Mouse (Mus musculus) heart, adult 11 months (tissue): ENCODE data around the gene Cdh26.

Experiments used
- DNase-seq: peaks from one replicate; pipeline ENCODE4 v3.0.0; 2022

Gene Cdh26

DNA sequence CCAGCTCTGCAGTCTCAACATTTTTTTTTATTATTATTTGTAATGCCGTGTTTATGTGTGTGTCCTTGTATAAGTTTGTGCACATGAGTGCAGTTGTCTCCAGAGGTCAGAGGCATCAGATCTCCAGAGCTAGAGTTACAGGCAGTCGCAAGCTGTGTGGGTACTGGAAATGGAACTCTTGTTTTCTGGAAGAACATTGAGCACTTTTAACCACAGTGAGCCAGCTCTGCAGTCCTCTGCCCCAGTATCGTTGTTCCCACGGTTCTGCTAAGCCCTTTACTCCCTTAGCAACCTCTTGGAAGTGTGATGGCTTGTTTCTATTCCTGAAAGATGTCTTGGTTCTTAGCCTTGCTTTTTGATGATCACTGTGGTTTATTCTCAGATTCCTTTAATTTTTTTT lies 19.1 kb downstream of the Cdh26 start:
- DNase-seq, result peak; percentile 76

DNA sequence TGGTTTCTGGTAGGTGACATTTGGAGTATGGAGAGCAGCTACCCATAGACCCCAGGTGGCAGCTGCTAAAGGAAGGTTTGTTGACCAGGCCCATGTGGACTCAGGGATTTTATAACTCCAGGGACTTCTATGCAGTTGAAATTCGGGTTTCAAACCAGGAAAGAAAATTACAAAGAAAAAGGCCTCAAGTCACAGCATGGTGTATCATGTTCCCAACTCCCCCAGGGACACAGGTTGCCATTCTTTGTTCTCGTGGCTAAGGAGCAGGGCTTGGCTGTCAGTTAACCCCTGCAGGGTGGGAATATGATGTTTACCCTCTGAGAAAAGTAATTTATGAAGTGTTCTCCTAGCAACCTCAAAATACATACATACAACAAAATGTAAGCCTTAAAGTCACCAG lies 19.9 kb downstream of the Cdh26 start:
- no peak for DNase-seq

DNA sequence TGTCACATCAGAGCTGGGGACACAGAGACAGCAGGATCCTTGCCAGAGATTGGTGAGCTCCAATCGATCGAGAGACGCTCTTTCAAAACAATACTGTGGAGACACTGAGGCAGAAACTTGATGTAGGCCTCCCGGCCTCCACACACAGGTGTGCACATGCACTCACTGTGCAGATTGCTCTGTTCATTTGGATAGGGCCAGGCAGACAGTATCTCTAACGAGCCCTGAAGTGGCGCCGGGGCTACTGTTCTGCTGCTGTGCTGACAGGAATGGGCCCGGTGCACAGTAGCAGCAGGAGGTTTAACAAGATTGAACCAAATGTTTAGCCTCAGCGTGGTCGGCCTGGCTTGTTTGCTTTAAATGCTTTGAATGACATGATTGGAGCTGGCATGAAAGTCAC lies 20.6 kb downstream of the Cdh26 start:
- peak; percentile 78 for DNase-seq

DNA sequence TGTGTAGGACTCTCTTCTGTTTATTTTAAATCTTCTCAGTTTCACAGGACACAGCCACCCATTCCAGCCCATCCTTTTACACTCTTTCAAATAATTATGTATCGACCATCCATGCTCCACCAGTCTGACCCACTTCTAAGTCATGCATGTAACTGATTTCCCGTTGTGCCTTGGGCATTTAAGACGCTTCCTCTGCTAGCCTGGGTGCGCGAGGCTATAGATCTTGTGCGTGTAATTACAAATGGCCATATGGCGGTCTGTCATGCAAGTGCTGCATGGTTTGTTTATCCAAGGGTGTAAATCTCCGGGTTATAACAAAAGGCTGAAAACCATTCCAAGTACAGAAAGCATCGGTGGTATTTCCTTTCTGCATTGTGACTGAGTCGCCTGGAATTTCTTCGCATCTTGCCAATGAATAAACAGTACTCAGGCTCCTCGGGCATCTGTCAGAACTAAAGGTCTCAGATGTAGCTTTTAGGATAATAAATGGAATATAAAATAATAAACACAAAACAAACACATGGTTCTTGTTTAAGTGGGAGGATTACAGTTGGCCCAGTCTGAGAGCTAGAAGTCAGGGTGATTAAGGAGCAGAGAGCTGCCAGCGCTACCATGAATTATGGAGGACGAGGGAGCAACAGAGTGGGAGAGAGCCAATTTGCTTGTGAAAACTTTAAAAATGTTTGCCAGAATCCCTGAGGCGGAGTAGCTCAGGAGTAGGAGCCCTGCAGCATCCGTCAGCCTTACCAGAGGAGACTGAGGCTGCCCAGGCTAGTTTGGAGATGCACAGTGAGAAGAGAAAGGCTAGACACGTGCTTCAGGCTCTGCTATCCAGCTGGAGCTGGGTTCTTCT lies 24.6 kb downstream of the Cdh26 start:
- DNase-seq, result peak; percentile 64

DNA sequence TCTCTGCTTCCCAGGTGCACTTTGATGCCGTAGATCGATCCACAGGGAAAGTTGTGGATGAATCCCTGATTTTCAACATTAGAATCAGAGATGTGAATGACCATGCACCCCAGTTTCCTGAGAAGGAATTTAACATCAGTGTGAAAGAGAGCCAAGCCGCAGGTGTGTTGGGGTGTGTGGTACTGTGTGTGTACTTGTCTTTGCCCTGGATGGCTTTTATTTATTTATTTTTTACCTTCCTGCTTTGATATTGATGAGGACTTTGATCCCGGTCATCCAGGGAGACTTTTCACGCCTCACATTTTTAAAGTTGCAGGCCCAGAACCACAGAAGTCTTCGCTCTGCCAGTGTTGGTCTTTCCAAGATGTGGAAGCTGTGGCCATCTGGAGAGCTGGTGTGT lies 27.1 kb downstream of the Cdh26 start:
- DNase-seq, result peak; percentile 31

DNA sequence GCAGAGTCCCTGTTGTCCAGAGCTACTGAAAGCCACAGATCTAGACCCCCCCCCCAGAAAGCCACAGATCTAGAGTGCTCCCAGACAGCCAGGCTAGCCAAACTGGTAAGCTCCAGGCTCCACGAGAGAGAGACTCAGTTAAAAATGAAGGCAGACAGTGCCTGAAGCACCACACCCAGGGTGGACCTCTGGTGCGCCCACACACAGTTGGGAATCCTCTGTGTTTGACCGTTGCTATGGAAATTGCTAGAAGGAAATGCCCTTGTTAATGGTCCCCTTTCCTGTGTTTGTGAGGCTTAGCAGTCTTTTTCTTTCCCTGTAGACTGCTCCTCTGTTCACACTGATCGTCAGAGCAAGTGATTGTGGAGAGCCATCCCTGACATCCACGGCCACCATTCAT lies 30.0 kb downstream of the Cdh26 start:
- DNase-seq, result peak; percentile 44

DNA sequence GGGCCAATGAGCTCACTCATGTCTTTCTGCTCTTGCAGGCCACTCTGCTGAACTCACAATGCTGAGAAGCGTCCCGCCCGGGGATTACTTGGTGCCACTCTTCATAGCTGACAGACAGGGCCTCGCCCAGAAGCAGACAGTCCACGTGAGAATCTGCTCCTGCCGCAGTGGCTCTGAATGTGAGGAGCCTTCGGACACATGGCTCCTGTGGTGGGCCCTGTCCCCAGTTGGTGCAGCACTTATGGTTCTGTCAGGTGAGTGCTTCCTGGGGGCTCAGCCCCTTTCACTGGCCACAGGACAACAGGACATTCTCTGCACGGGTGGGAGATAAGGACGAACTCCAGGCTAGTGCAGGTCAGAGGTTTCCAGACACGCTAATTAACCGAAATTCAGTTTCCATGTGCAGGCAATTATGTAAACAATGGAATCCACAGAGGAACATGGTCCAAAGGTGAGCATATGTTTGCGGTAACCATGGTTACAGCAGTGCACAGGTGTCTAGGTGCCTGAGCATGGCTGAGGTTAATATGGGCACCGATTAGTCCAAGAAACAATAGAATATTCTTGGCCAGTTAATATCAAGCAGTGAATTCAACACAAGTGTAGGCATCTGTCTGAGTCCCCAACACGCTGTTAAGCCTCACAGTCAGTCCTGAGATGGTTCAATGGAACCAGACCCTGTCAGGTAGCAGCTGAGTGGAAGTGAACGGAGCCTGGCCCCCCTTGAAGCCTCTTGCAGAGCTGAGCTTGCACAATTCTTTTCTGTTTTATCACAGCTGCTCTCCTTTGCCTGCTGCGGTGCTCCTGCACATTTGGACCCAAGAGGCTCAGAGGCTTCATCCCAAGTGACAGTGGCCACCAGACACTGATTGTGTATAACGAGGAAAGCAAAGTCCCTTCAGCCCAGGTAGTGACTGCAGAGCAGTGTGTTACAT lies 41.5 kb downstream of the Cdh26 start:
- peak; percentile 74 for DNase-seq

DNA sequence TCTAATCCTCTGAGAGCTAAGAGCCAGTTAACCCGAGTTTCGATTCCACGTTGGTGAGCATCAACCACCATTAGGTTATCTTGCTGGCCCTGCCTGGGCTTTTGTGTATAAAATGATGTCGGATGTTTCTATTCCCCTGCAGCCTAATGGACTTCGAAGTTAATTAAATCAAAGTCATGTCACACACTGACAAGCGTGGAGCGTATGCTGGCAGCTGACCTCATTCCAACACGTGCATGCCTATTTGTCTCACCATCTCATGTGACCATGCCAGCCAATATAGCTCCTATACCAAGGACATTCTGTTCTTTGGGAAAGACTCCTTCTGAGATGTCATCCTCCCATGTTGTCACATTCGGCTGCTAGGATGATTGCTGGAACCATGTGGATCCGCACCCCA lies 43.6 kb downstream of the Cdh26 start:
- no peak for DNase-seq

DNA sequence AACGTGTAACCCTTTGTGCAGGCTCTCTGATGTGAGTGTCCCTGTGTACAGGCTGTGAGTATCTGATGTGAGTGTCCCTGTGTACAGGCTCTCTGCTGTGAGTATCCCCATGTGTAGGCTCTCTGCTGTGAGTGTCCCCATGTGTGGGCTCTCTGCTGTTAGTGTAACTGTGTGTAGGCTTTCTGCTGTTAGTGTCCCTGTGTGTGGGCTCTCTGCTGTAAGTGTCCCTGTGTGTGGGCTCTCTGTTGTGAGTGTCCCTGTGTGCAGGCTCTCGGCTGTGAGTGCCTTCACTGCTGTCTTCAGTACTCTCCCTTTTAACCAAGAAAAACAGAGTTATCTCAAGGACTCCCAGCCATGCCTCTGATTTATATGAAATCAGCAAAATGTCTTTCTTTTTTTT lies 46.9 kb downstream of the Cdh26 start:
- no peak for DNase-seq

DNA sequence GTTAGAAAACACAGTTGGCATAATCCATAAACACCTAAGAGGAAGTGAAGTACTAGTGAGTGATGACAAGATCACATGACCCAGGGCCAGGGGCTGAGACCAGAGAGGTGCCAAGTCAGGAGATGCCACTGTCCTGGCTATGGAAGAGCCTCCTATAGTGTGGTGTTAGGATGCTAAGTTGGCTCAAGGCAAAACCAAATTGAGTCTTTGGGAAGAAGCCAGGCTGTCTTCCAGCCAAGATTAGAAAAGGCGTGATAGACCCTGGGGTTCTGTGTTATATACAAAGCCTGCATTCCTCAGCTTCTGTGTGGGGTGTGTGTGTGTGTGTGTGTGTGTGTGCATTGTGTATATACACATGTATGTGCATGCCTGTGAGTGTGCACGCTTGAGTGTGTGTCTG lies 48.7 kb downstream of the Cdh26 start:
- no peak for DNase-seq

DNA sequence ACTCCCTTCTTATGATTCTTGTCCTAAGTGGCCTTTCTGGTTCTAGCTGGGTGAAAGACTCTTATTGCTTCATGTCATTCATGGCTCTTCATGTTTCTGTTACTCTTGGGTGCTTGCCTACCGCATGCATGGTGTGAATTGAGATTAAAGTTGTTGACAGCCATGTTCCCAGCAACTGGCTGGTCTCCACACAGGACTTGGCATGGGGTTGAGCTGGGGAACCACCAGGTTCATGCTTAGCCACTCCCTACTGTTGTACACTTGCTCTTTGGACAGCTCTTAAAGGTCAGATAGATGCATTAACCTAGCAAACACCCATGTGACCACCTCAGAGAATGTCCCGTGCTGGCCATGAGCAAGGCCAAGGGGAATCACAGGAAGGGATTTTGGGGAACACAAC lies 50.6 kb downstream of the Cdh26 start:
- DNase-seq, result peak; percentile 91

DNA sequence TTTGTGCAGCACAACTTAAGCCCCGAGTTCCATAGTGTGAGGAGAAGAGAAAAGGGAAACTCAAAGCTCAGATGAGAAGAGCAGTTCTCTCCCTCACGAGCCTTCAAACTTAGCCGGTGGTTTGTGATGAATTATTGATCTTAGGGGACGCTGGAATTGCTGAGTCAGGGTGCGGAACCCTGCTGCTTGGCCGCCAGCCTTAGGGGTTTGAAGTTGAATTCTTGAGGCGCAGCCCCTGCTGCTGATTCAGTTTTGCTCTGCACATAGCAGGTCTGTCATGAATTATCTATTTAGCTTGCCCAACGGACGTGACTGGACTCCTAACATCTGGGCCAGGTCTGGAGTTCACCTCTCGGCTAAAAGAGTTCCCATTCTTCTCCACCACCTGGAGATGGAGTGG lies 53.1 kb downstream of the Cdh26 start:
- no peak for DNase-seq

DNA sequence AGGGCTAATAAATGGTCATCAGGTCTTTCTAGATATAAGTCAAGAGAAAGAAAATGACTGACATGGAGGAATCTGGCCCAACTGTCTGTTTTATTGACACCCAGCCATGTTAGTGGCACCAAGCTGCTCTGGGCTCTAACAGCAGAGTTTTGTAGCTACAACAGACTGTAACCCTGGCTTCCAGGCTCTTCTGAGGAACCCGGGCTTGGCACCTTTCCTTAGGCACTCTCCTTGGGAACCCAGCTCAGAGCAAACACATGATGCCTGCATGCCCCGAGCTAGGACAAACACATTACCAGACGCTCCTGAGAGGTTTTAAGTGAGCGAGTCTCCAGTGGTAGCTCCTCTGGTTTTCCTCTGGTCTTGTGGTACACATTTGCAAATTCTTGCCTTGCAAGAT lies 57.9 kb downstream of the Cdh26 start:
- DNase-seq, result no peak

DNA sequence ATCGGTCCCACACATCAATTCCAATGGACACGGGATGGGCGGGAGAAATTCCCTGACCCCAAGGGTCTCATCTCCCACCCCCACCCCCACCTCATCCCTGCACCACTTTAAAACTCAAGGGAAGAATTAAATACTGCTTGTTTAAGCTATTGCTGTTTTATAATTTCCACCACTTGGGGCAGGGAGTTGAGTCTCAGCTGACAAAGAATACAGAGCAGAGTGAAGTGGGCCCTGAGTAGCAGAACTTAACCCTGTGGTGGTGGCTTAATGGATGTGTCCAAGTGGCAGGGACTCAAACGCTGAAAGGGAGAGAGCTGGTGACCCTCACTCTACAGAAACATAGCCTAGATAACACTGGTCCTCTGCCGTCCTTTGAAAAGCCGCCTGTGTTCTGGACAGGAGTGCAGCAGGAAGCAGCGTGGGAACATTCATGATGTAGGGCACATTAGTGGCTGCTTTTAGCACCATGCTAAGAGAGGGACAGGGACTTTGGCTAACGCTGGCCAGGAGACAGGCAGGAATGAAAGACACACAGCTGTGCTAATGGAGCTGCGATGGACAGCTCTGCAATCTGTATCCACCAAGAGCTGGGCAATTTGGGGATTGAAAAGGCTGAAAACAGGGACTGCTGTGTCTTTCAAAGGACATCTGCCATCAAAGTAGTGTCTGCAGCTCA lies 60.1 kb downstream of the Cdh26 start:
- DNase-seq, result no peak

DNA sequence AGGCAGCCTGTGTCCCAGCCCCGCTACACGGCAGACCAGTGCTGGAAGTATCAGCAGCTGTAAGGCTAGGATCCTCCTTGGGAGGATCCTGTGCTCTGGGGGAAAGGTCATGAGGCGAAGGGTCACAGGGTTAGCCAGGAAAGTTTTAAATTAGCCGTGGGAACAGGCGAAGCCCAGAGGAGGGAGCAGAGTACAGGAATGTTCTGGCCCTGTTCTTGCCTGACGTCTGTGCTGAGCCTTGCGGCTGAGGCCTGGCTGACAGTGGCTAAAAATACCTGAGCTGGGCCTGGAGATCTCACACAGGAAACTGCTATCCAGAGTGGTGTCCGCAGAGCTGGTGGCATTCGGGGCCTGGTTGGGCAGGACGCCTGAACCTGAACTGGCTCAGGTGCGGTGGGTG lies 63.7 kb downstream of the Cdh26 start:
- peak; percentile 99 for DNase-seq

DNA sequence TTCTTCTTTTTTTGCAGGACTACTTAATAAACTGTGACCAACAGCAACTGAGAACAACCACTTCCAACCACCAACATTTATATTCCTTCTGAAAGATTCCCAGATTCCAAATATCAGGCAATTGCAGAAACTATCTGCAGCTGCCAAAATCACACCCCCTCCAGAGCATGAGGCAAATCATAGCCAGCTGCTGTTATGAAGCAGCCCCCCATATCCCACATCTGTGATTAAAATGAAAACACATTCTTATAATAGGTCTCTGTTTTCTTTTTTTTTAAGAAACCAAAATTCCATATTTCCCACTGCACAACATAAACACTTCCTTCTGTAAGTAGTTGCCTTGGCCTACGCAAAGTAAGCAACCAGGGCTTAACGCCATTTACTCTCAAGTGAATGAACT lies 65.5 kb downstream of the Cdh26 start:
- DNase-seq, result no peak

DNA sequence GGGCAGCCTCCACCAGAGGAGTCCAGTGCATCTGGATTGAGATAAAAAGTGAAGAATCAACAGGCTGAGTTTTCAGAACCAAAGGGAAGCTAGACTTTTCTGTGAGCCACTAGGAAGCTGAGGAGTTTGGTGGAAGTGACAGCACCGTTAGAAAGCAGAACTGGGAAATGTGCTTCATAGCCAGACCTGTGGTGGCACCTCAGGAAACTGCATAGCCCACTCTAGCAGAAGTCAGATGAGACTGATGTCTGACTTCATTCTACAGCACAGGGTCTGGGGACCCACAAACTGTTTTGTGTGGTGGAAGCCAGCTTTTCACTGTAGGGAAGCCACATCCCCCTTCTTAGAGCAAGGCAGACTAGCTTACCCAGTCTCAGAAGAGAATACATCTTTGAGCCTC lies 67.6 kb downstream of the Cdh26 start:
- no peak for DNase-seq

DNA sequence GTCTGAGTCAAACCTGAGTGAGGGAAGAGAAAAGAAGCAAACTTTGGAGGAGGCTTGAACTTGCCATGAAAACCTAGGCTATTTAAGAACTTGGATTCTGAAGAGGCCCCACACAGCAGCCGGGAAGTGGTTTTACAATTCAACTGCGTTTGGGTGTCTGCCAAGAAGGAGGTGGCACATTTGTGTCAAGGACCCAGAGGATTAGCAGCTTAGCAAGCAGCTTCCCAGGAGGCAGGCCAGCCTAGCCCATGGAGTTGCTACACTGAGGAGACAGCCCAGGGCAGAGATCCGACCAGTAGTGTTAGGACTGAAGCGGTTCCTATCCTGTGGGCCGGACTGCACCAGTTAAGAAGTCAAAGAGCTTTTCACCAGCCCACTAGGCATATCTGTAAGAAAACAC lies 68.1 kb downstream of the Cdh26 start:
- peak; percentile 95 for DNase-seq

DNA sequence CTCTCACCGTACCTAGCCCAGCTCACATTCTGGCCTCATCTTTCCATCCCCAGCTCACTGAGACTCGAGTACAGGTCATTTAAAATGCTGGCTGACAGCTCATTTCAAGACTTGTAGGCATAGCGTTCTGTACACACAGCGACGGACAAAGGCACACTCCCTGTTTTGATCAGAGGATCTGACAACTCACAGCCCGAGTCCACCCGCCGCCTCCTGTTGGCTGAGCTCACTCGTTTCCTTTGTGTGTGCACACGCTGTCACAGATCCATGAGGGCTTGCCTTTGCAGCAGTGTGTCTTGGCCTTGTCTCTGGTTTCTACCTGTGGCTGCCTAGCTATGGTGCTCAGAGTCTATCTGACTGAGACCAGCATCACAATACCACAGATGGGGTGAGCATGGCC lies 72.1 kb downstream of the Cdh26 start:
- no peak for DNase-seq

DNA sequence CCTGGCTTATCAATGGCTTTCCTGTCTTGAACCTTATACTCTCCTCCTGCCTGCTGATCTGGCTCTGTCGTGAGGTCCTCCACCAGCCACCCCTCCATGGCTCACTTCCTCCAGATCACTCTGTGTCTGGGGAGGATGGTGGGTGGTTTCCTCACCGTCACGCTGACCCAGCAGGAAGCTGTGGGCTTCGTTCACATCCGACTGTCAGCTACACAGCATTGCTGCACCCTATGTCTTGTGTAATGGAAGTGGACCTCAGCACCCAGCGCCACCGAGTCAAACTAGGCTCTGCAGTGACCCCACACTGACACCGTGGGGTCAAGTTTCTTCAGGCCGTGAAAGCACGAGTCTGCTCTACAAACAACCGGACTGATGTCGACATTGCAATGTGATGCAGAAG lies 75.7 kb downstream of the Cdh26 start:
- peak; percentile 95 for DNase-seq

DNA sequence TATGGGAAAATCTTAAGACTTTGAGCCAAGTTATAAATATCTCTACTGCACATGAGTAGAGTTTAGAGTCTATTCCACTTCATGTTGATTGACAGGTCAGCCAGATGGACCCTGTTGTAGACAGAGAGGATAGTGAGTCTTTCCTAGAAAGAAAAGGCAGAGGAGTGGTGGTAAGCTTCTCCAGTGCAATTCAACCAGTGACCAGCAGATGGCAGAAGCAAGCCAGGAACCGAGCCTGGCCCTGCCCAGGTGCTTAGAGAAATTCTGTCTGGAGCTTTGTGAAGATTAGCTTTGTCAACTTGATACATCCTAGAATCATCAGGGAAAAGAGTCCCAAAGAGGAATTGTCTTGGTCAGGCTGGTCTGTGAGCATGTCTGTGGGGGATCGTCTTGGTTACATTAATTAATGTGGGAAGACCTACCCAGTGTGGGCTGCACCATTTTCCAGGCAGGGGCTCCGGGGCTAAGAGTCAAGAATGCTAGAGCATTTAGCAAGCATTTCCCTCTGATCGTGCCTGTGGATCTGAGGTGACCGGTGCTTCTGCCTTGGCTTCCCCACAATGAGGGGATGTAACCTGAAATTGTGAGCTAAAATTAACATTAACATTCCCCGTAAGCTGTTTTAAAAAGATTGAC lies 77.2 kb downstream of the Cdh26 start:
- DNase-seq, result no peak

DNA sequence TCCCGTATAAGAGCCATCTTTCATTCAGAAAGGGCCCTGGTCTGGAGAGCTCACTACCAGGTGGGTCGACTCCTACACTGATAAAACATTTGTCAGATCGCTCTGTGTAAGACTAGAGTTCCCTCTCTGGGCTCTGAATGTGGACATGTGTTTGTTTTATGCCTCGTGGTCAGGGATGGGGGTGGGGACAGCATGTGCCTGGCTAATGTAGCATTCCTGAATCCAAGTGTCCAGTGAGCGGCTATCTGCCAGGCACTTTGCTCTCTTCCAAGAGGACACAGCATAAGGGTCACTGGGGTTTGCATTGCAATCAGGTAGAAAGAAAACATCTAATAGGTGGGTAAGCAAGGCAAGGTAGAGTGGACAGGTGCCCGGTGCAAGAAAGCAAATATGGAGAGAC lies 77.9 kb downstream of the Cdh26 start:
- peak; percentile 90 for DNase-seq

DNA sequence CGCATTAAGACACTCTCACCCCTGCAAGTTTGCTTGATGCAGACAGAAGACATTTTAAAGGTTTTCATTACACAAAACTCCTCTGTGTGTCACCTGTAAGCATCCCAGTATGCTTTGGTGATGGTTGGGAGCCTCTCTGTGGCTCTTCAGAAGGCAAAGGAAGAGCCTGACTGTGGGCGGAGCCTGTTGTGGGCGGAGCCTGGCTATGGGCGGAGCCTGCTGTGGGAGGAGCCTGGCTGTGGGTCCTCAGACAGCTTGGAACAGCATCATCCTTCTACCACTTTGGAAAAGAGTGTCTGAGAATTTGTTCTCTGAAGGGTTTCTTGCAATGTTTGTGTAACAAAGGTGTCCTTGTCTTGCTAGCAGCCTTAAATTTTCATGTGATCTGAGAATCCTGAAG lies 82.7 kb downstream of the Cdh26 start:
- DNase-seq, result no peak
